Mouse (Mus musculus): ENCODE results near the gene Sh3bgrl3. TPM values are rescaled to one million over a fixed set of nuclear protein-coding genes. Genes with fewer than 3 reads are reported as not detected.
A peak's percentile ranks its signal among the peaks of the same experiment; 100 is the strongest.

Sh3bgrl3 gene
- polyA plus RNA-seq, 1 experiment from 2014 or later, result 190 TPM

DNA sequence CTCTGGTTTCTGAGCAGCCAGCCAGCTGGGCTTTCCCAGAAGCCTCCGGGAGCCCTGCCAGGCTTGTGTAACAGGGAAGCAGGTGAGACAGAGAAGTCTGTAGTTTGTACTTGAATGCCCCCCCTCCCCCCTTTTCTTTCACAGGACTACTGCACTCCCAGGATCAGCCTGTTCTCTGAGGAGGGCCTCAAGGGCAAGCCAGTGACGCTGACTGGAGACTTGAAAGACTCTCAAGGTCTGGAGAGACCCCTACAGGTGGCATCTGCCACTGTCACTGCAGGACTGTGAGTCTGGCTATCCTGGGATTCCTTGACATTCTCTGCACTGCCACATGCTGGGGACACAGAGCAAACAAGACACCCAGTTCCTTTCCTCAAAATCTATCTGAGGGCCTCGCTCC is 49.9 kb downstream of the Sh3bgrl3 start:
- 29% methylated on average over 3 of the region's 3 CpGs for WGBS
- Histone ChIP-seq H3K4me2 (no peak overlapping the region), H3K27me3 (replicated peaks) (peaks cover 38% of the 10 kb centered on the region), H3K9me3 (replicated peaks) (no peaks in the 10 kb centered on the region), H3K4me3 (no peak overlapping the region), H3K27ac (ENCODE audit: poor library complexity, severe bottlenecking) (no peak overlapping the region), H3K9ac (no peak overlapping the region), H3K36me3 (no peaks in the 10 kb centered on the region), H3K4me1 (replicated peaks) (peaks cover 12% of the 10 kb centered on the region)
- 0 out of 2 replicates have a peak, but pooled peaks have one; percentile 34 for ATAC-seq (ENCODE audit: insufficient number of reproducible peaks, low FRiP score)

Other genes starting within 250 kb of the Sh3bgrl3 start
- 21.7 and 23.5 TPM in 2 replicates for gene Rps6ka1, start 241.0 kb downstream of the Sh3bgrl3 start, polyA plus RNA-seq (2016; fragmentation: Nextera tagmentation; extraction: Ambion mirVana)
- gene Hmgn2, start 160.1 kb downstream of the Sh3bgrl3 start, polyA plus RNA-seq (2016; fragmentation: Nextera tagmentation; extraction: Ambion mirVana), result 1,861 and 1,891 TPM in 2 replicates
- gene Dhdds, start 127.9 kb downstream of the Sh3bgrl3 start, polyA plus RNA-seq (2016; fragmentation: Nextera tagmentation; extraction: Ambion mirVana), result 30.5 and 33.3 TPM in 2 replicates
- 0.64 and 0.99 TPM in 2 replicates for gene Lin28a, start 109.9 kb downstream of the Sh3bgrl3 start, polyA plus RNA-seq (2016; fragmentation: Nextera tagmentation; extraction: Ambion mirVana)
- not detected in 2 replicates for gene Zfp683, start 75.0 kb downstream of the Sh3bgrl3 start, polyA plus RNA-seq (2016; fragmentation: Nextera tagmentation; extraction: Ambion mirVana)
- gene Crybg2, start 68.0 kb downstream of the Sh3bgrl3 start, polyA plus RNA-seq (2016; fragmentation: Nextera tagmentation; extraction: Ambion mirVana), result 0.41 and 0.51 TPM in 2 replicates
- gene Cd52, start 33.7 kb downstream of the Sh3bgrl3 start, polyA plus RNA-seq (2016; fragmentation: Nextera tagmentation; extraction: Ambion mirVana), result 4.3 and 5.7 TPM in 2 replicates
- gene Ubxn11, start 26.2 kb downstream of the Sh3bgrl3 start, polyA plus RNA-seq (2016; fragmentation: Nextera tagmentation; extraction: Ambion mirVana), result 2.2 and 2.7 TPM in 2 replicates
- 29.5 and 30.1 TPM in 2 replicates for gene Cep85, start 58.3 kb upstream of the Sh3bgrl3 start, polyA plus RNA-seq (2016; fragmentation: Nextera tagmentation; extraction: Ambion mirVana)
- gene Gm7534, start 74.2 kb upstream of the Sh3bgrl3 start, polyA plus RNA-seq (2016; fragmentation: Nextera tagmentation; extraction: Ambion mirVana), result not detected in 2 replicates
- gene Catsper4, start 98.6 kb upstream of the Sh3bgrl3 start, polyA plus RNA-seq (2016; fragmentation: Nextera tagmentation; extraction: Ambion mirVana), result not detected in 2 replicates
- 0.61 and 1.4 TPM in 2 replicates for gene Cnksr1, start 109.6 kb upstream of the Sh3bgrl3 start, polyA plus RNA-seq (2016; fragmentation: Nextera tagmentation; extraction: Ambion mirVana)
- gene E130218I03Rik, start 114.9 kb upstream of the Sh3bgrl3 start, polyA plus RNA-seq (2016; fragmentation: Nextera tagmentation; extraction: Ambion mirVana), result 0.23 and 0.51 TPM in 2 replicates
- gene Zfp593, start 116.8 kb upstream of the Sh3bgrl3 start, polyA plus RNA-seq (2016; fragmentation: Nextera tagmentation; extraction: Ambion mirVana), result 11.2 and 12.3 TPM in 2 replicates
- gene Gm30191, start 118.1 kb upstream of the Sh3bgrl3 start, polyA plus RNA-seq (2016; fragmentation: Nextera tagmentation; extraction: Ambion mirVana), result not detected in 2 replicates
- 4.5 TPM in 2 replicates for gene Grrp1, start 125.3 kb upstream of the Sh3bgrl3 start, polyA plus RNA-seq (2016; fragmentation: Nextera tagmentation; extraction: Ambion mirVana)
- gene Pdik1l, start 159.1 kb upstream of the Sh3bgrl3 start, polyA plus RNA-seq (2016; fragmentation: Nextera tagmentation; extraction: Ambion mirVana), result 14.9 and 18.1 TPM in 2 replicates
- gene Trim63, start 186.3 kb upstream of the Sh3bgrl3 start, polyA plus RNA-seq (2016; fragmentation: Nextera tagmentation; extraction: Ambion mirVana), result 90.7 and 93.9 TPM in 2 replicates
- 0.42 and 0.44 TPM in 2 replicates for gene Slc30a2, start 214.4 kb upstream of the Sh3bgrl3 start, polyA plus RNA-seq (2016; fragmentation: Nextera tagmentation; extraction: Ambion mirVana)